Mouse (Mus musculus) mouse embryonic stem cell (cell line): ENCODE measurements at regions not wholly inside any gene's neighbourhood (a gene's known extent, or its start where the extent isn't known, plus 50 kb on each side); places are given as distances from the start of the nearest gene placed in this dataset.

Experiments
- in situ Hi-C, 2 experiments: fragments of 300-500 bp; cut with MboI; formaldehyde crosslinking; loops; 1 replicate in 1 of 2; 3 replicates in 1 of 2; pipeline ENCODE4 v1.14.3; 2019 to 2020; ENCODE audit warnings: low sequenced_read_pairs in 2 of 2, low pct_unique_long_range_greater_than_20kb in 1 of 2, mixed read lengths in 1 of 2; ENCODE audit not compliant: unreplicated experiment in 1 of 2

DNA sequence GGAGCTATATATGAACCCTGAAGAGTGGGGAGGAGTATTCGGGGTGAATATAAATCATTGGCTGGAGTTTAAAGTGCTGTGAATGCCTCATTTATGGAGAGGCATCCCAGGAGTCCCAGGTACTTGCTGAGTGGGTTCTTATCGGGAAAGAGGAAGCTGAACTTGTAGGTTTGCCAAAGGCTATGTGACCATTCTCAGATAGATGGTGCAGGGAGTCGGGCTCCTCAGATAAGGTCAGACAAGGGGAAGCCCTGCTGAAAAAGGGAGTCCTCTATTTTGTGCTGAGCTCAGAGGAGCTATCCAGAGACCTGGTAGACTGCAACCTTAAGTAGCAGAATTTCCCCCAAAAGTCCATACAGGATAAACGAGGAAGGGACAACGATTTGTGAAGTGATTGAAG, 399.8 kb downstream of the Pik3r1 start:
- in situ Hi-C loops: no loop called here

DNA sequence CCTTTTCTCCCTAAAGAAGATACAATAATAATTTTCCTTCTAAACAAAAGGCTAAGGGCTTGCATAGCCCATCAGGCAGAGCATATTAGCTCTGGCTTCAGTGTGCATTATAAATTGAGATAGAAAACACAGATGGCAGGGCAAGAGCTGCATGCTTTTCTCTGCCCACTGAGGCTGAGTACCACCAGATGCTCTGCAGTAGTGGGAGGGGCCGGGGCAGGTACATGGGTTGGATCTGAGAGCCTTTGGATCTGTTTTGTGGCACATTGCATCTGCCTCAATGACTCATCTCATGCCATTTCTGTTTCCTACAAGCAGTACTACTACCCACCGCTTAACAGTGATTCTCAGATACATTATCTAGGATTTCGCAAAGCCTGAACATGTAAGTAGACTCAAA, 412.7 kb downstream of the Pik3r1 start:
- in situ Hi-C loops: no loop called here

DNA sequence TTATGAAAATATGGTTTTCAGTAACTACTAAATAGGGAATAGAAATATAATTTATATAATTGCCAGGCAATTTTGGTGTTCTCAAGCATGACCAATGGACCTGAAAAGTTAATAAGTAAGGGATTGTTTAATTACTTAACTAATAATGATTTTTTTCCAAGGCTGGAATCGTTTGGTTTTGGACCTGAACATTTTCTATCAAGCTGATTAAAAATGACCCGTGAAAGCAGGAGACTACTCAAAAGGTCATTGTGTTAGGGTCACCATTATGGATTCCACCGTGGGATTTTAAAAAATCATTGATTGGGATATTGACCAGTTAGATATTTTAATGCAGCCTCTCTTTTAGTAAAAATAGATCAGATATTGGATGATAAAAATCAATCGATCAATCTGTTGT, 416.9 kb downstream of the Pik3r1 start:
- in situ Hi-C loops: no loop called here

DNA sequence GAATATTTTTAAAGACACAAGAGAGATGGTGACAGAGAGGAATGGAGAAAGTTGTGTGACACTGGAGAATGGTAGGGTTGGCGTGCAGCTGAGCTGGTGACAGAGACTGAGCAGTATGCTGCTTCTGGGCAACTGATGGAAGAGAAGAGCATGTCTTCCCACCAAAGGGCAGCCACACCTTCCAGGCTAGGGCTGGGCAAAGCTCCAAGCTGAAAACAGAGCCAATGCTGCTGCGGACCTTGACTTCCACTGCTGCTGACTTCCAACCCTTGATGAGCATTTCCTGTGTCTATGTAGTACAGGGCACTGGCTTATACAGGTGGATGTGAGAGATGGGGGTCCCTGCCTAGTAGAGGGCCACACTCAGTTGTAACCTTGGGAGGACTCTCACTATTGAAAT, 418.7 kb downstream of the Pik3r1 start:
- in situ Hi-C loops: no loop called here

DNA sequence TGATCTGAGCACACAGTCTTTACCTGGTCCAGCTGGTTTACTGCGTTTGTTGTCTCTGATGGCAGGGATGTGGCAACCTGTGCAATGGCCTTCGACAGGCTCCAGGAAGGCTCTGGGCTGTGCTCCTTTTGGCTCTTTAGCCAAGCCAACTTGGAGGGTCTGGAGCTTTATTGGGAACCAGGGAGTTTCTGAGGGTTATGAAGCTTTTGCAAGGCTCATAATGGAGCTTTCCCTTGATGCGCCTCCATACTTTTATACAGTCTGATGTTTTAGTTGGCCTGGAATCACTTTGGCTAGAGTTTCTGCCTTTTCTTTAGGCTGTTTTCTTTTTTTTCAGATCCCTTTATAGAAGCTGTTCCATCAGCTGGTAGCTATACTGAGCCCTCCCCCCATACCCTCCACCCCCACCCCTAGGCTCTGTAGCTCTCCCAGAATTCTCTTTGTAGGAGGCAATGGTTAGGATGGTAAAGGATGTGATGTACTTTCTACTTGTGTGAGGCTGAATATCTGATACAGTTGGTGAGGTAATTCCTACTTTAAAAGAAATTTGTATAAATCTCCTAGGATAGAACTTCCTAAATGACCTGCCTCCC, 429.6 kb downstream of the Pik3r1 start:
- in situ Hi-C loops: no loop called here

DNA sequence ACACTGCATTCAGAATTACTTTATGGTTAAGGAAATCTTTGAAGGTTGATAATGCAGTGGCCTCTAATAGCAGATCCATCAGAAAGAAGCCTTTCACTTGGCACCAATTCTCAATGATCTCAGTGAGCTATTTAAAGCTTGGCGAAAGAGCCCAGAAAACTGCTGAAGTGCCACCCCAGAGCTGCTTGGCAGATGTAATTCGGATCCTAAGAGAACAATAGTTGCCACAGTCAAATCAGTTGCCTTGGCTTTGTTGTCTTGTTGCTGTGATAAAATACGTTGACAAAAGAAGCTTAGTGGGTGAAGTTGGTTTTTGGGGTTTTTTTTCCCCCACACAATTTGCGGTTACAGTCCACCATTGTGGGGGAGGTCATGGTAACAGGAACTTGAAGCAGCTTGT, 449.4 kb downstream of the Pik3r1 start:
- in situ Hi-C loops: no loop called here

- in situ Hi-C loops: no loop called here
Observed at GRCm38 (mm10) chr13:101316336-101316735, 451.7 kb downstream of the Pik3r1 start.

- in situ Hi-C loops: no loop called here
Observed at GRCm38 (mm10) chr13:101314040-101314439, 454.0 kb downstream of the Pik3r1 start.

- in situ Hi-C loops: no loop called here
Observed at GRCm38 (mm10) chr13:101311634-101312314, 456.2 kb downstream of the Pik3r1 start.

GRCm38 (mm10) chr13:101308724-101309123, 459.3 kb downstream of the Pik3r1 start:
- in situ Hi-C loops: no loop called here

DNA sequence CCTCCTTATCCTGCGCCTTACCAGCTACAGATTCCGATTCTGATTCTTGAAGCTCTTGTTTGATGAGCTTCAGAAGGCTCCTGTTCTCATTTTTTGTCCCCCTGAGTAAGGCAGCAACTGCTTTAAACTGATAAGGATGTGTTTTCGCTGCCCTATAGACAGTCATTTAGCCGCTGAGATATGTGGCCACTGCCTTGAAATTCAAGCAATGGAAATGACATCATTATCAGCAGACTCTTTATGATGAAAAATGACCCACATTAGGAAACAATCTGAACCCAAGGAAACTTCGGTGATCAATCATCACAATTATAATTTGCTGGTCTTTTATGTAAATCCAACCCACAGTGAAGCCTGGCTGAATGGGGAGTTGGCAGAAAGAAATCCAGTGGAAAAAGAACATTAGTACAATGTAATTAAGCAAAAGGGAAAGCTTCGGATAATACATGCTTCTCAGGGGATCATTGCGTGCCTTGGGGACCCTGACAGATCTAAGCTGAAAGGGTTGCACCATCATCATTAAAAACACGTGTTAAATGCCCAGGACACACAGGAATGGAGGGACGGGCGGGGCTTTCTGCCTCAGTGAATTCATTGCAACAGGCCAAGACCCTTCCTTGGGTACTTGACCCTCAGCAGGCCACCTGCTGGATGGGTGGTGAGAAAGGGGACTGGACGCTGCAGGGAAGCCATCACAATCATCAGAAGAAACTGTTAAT, 462.2 kb downstream of the Pik3r1 start:
- in situ Hi-C loops: no loop called here

- in situ Hi-C loops: no loop called here
Observed at GRCm38 (mm10) chr13:101305063-101305462, 463.0 kb downstream of the Pik3r1 start.

- in situ Hi-C loops: no loop called here
Observed at GRCm38 (mm10) chr13:101301361-101301760, 466.7 kb downstream of the Pik3r1 start.

DNA sequence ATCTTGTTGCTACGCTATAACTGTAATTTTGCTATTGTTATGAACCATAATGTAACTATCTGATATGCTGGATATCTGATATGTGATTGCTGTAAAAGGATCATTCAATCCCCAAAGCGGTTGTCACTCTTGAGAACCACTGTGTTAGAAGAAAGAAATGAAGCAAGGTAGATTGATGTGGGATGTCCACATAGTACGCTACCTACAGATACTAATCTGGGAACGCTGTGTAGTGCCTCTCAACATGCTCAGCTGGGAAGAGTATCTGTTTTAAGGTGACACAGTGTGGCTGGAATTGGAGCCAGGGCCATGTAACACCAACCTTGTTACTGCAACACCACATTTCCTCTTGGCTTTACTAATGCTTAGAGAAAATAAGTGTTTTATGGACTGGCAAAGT, 456.2 kb upstream of the Slc30a5 start:
- in situ Hi-C loops: no loop called here

- in situ Hi-C loops: no loop called here
Observed at GRCm38 (mm10) chr13:101287131-101287530, 453.9 kb upstream of the Slc30a5 start.

GRCm38 (mm10) chr13:101286029-101286917, 453.0 kb upstream of the Slc30a5 start:
- in situ Hi-C loops: no loop called here

DNA sequence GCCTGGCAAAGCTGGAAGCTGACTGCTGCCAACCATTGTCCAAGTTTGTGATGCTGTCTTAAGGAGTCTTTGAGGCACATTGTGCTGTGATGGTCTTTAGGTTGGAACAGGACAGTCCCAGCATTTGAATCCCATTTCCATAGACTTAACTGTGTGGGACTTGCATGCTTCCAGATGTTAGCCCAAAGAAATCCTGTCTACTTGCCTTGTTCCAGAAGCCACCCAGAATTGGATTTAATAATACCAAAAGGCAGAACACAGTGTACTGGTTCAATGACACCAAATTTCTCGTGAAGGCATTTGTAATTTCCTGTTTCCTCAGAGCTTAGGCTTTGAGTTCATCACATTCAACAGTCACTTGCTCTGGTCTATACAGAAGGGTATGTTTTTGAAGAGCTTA, 444.9 kb upstream of the Slc30a5 start:
- in situ Hi-C loops: no loop called here

DNA sequence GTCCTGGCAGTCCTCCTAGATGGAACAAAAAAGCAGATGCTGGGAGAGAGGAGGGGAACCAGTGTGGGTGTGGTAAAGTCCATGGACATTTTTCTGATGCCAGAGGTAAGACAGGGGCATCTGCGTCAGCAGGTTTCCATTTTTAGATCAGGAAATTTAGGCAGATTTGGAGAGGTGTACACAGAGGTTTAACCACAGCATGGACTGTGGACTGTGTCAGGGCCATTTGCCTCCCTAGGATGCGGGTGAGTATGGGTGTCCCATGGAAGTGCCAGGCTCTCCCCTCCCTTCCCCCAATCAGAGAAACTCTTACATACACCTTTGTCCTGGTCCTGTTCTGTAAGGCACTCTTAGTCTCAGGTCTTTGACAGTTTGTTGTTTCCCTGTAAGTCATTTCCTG, 443.5 kb upstream of the Slc30a5 start:
- in situ Hi-C loops: no loop called here
